Mouse (Mus musculus) forebrain, embryonic 15.5 days (tissue): ENCODE data around the gene Fam118b. TPM values are rescaled to one million over a fixed set of nuclear protein-coding genes. Genes with fewer than 3 reads are reported as not detected.
A peak's percentile ranks its signal among the peaks of the same experiment; 100 is the strongest.

Experiments
- ATAC-seq: fragments of 200-750 bp; cut with Nextera tagmentation; replicated peaks from 2 replicates; pipeline ENCODE4 v1.8.0; 2017; ENCODE audit warnings: mild to moderate bottlenecking, moderate TSS enrichment, moderate library complexity
- H3K27ac ChIP-seq: fragments of 300-500 bp; sonication (generic); replicated peaks from 2 replicates; pipeline ENCODE4 v1.5.1; 2015; ENCODE audit warnings: mild to moderate bottlenecking, inconsistent platforms
- H3K27me3 ChIP-seq: fragments of 300-500 bp; sonication (generic); 2 replicates; pipeline ENCODE4 v1.6.1; 2015; ENCODE audit warnings: inconsistent platforms
- H3K36me3 ChIP-seq: fragments of 300-500 bp; sonication (generic); 2 replicates; pipeline ENCODE4 v1.6.1; 2015; ENCODE audit warnings: mild to moderate bottlenecking, inconsistent platforms
- H3K4me1 ChIP-seq: fragments of 300-500 bp; sonication (generic); 2 replicates; pipeline ENCODE4 v1.6.1; 2015; ENCODE audit warnings: inconsistent platforms
- H3K4me2 ChIP-seq: fragments of 300-500 bp; sonication (generic); replicated peaks from 2 replicates; pipeline ENCODE4 v1.6.1; 2015; ENCODE audit warnings: mild to moderate bottlenecking, inconsistent platforms
- H3K4me3 ChIP-seq: fragments of 300-500 bp; sonication (generic); 2 replicates; pipeline ENCODE4 v1.5.1; 2015; ENCODE audit warnings: mild to moderate bottlenecking, inconsistent platforms
- H3K9ac ChIP-seq: fragments of 300-500 bp; sonication (generic); replicated peaks from 2 replicates; pipeline ENCODE4 v1.6.1; 2015; ENCODE audit warnings: mild to moderate bottlenecking, inconsistent platforms
- H3K9me3 ChIP-seq: fragments of 300-500 bp; sonication (generic); 2 replicates; pipeline ENCODE4 v1.6.1; 2016; ENCODE audit warnings: inconsistent platforms
- WGBS: fragments of 180-500 bp; shearing (Covaris S2); methylation state at CpG from one replicate; pipeline ENCODE4 v1.1.7; 2015; ENCODE audit warnings: mixed read lengths; 5-methylcytosine and 5-hydroxymethylcytosine counted together
- polyA plus RNA-seq: library from polyadenylated mRNA; unstranded; fragments of >200 nt; fragmentation: Nextera tagmentation; extraction: Ambion mirVana; gene quantifications from 2 replicates; pipeline ENCODE4 v1.2.1, GENCODE M21; 2015

Fam118b gene
- polyA plus RNA-seq, 1 experiment from 2014 or later, result 92.9 TPM

DNA sequence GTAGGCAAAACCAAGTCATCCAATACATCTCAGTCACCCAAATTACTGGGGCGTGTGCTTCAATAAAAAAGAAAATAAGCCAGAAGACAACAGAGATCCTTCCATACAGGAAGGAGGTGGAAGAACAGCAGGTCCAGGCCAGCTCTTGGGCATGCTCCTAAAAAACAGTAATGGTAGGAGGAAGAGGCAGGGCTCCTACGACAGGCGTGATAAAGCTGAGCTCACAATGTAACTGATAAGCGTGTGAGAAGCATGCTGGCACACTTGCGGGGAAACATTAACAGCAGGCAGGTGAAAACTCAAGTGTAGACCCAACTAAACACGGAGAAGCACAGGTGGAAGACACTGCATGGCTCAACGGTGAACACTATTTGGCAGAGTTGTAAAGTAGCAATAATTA lies 10.2 kb downstream of the Fam118b start:
- Histone ChIP-seq H3K9me3 (no peaks in the 10 kb centered on the region), H3K4me2 (no peak overlapping the region), H3K36me3 (0 out of 2 replicates have a peak, but pooled peaks cover 10% of the 10 kb centered on the region), H3K27ac (no peak overlapping the region), H3K4me1 (no peaks in the 10 kb centered on the region), H3K9ac (no peak overlapping the region), H3K4me3 (no peak overlapping the region), H3K27me3 (no peaks in the 10 kb centered on the region)
- no peak for ATAC-seq
- WGBS, result 93% methylated on average over 7 of the region's 7 CpGs

DNA sequence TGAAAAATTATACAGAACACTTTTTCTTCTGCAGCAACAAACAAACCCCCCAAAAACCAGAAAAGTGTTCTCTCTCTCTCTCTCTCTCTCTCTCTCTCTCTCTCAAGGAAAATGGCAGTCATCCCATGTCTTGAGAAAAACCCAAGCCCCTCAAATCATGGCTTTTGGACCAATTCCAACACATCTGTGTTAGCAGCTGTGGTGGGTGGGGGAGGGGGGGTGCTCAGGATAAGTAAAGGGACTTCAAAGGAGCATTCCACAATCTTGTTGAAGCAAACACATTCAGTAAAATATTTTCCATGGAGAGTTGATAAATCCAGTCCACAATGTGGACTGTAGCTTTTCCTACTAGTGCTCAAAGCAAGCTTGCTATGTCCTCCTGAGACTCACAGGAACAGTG lies 18.1 kb downstream of the Fam118b start:
- H3K9me3 ChIP-seq, result no peaks in the 10 kb centered on the region
- peaks cover 14% of the 10 kb centered on the region; the same call in 1 of the 2 replicates for H3K4me1 ChIP-seq
- H3K9ac ChIP-seq, result no peak overlapping the region
- H3K4me3 ChIP-seq, result no peak overlapping the region
- H3K4me2 ChIP-seq, result no peak overlapping the region
- no peaks in the 10 kb centered on the region for H3K36me3 ChIP-seq
- no peaks in the 10 kb centered on the region for H3K27me3 ChIP-seq
- H3K27ac ChIP-seq, result peak overlapping the region; percentile 58; the same call in 1 of the 2 replicates
- no peak for ATAC-seq

DNA sequence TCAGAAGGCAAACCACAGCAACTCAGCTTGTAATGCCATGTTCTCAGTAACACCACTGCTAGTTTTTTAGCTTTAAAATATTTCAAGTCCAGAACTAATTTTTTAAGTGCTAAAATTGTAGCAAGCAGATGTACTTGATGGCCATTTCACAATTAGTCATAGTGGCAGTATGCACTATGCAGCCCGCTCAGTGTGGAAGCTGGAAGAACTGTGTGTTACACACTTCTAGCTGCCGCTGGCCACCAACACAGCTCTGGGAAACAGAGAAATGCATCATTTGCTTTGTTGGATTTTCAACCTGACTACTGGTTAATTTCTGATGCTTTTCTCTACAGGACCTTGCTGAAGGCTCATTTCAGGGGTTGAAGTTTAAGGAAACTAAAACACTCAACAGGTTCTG lies 20.2 kb downstream of the Fam118b start:
- no peaks in the 10 kb centered on the region for H3K9me3 ChIP-seq
- H3K27me3 ChIP-seq, result no peaks in the 10 kb centered on the region
- no peak overlapping the region for H3K9ac ChIP-seq
- no peak for ATAC-seq
- no peak overlapping the region for H3K4me3 ChIP-seq
- peaks cover 14% of the 10 kb centered on the region; the same call in 1 of the 2 replicates for H3K4me1 ChIP-seq
- H3K4me2 ChIP-seq, result no peak overlapping the region
- 88% methylated on average over 2 of the region's 2 CpGs for WGBS
- no peak overlapping the region for H3K27ac ChIP-seq
- peaks cover 4% of the 10 kb centered on the region; the same call in 1 of the 2 replicates for H3K36me3 ChIP-seq

DNA sequence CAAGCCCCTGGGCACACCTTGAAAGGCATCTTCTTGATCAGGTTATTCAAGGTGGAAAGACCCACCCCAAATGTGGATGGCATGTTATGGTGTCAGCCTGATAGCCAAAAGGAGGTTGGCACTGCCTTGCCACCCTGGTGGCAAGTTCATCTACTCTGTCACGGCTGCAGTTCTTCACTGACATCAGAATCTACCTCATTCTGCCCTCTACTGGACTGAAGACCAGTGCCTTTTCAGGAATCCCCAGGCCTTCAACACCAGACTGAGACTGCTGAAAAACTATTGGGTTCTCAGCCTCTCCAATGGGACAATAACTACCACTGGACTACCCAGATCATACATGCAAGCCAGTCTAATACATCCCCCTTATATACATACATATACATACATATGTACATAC lies 27.9 kb downstream of the Fam118b start:
- no peak for ATAC-seq
- H3K4me2 ChIP-seq, result no peak overlapping the region
- H3K9ac ChIP-seq, result no peak overlapping the region
- no peaks in the 10 kb centered on the region for H3K9me3 ChIP-seq
- 71% methylated on average over 1 of the region's 1 CpGs for WGBS
- no peak overlapping the region for H3K4me3 ChIP-seq
- H3K27ac ChIP-seq, result no peak overlapping the region
- H3K27me3 ChIP-seq, result no peaks in the 10 kb centered on the region
- peaks cover 14% of the 10 kb centered on the region for H3K36me3 ChIP-seq
- 0 out of 2 replicates have a peak, but pooled peaks cover 1% of the 10 kb centered on the region for H3K4me1 ChIP-seq

DNA sequence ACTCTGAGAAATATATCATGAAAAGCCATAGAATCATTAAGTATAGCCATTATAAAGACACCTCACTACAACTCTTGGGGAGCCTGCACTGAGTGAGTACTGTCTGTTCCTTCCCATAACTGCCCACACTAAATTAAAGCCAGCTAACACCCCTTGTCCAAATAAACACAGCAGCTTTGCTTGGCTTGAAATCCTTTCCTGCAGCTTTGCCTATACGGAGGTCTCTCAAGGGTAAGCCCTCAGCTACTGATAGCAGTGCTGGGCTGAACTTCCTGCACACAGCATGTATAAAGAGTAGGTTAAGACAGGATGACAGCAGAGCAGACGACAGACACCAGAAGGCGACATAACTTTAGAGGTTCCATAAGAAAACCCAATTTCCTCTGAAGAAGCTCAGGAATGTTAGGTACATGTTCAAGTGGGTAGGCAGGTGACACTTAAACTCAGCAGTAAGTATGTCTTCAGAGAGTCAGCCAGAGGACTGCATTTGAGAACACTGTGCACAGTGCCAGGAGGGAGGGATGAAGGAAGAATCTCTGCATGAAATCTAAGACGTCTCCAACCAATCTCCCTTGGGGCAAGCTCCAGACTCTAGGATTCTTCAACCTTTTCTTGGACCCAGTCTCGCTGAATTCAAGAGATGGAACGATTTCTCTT lies 28.6 kb downstream of the Fam118b start:
- Histone ChIP-seq H3K9ac (no peak overlapping the region), H3K4me1 (no peaks in the 10 kb centered on the region), H3K36me3 (peaks cover 20% of the 10 kb centered on the region), H3K9me3 (no peaks in the 10 kb centered on the region), H3K4me3 (no peak overlapping the region), H3K4me2 (no peak overlapping the region), H3K27me3 (no peaks in the 10 kb centered on the region), H3K27ac (no peak overlapping the region)
- 88% methylated on average over 6 of the region's 6 CpGs for WGBS
- no peak for ATAC-seq

DNA sequence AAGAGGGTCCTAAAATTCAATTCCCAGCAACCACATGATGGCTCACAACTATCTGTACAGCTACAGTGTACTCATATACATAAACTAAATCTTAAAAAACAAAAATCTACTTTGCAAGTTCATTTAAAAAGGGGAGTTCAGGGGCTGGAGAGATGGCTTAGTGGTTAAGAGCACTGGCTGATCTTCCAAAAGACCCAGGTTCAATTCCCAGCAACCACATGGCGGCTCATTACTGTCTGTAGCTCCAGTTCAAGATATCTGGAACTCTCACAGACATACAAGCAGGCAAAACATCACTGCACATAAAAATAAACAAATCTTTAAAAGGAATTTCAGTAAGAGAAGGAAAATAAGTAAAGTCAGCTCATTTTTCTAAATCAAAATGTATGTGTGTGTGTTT lies 29.2 kb downstream of the Fam118b start:
- Histone ChIP-seq H3K27me3 (no peaks in the 10 kb centered on the region), H3K27ac (no peak overlapping the region), H3K4me1 (no peaks in the 10 kb centered on the region), H3K36me3 (peaks cover 21% of the 10 kb centered on the region), H3K4me3 (no peak overlapping the region), H3K4me2 (no peak overlapping the region), H3K9me3 (no peaks in the 10 kb centered on the region), H3K9ac (no peak overlapping the region)
- ATAC-seq, result no peak
- 91% methylated on average over 1 of the region's 1 CpGs for WGBS

DNA sequence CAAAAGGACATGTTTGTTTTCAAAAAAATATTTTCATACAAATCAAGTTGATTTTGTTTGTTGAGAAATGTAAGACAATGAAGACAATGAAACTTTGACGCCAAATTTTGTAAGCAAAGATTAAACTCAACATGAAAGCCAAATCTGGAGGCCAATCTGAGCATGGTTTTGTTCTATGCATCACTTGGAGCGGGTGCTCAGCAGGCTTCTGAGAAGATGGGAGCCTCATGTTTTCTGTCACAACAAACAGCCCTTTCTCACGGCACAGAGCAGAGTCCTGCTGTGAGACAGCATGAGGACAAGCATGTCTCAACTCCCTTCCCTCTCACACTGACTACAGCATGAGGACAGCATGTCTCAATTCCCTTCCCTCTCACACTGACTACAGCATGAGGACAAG lies 31.6 kb downstream of the Fam118b start:
- Histone ChIP-seq H3K4me3 (no peak overlapping the region), H3K27me3 (no peaks in the 10 kb centered on the region), H3K4me1 (no peaks in the 10 kb centered on the region), H3K27ac (no peak overlapping the region), H3K9me3 (no peaks in the 10 kb centered on the region), H3K36me3 (peaks cover 41% of the 10 kb centered on the region), H3K9ac (no peak overlapping the region), H3K4me2 (no peak overlapping the region)
- ATAC-seq, result no peak
- WGBS, result 48% methylated on average over 3 of the region's 3 CpGs

DNA sequence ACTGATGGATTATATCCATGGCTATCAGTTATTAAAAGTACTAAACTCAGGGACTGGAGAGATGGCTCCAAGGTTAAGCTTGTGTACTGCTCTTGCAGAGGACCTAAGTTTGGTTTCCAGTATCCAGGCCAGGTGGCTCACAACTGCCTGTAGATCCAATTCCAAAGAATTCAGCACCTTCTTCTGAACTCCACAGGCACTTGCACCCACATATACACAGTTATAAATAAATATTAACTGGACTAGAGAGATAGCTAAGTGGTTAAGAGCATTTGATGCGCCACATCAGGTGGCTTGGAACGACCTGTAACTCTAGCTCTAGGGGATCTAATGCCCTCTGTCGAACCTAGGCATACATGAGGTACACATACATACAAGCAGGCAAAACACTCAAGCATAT lies 38.9 kb downstream of the Fam118b start:
- no peak overlapping the region for H3K4me2 ChIP-seq
- no peaks in the 10 kb centered on the region for H3K27me3 ChIP-seq
- H3K4me1 ChIP-seq, result no peaks in the 10 kb centered on the region
- no peak for ATAC-seq
- no peak overlapping the region for H3K4me3 ChIP-seq
- no peak overlapping the region for H3K27ac ChIP-seq
- H3K9me3 ChIP-seq, result no peaks in the 10 kb centered on the region
- peaks cover 30% of the 10 kb centered on the region for H3K36me3 ChIP-seq
- H3K9ac ChIP-seq, result no peak overlapping the region
- 95% methylated on average over 3 of the region's 3 CpGs for WGBS

DNA sequence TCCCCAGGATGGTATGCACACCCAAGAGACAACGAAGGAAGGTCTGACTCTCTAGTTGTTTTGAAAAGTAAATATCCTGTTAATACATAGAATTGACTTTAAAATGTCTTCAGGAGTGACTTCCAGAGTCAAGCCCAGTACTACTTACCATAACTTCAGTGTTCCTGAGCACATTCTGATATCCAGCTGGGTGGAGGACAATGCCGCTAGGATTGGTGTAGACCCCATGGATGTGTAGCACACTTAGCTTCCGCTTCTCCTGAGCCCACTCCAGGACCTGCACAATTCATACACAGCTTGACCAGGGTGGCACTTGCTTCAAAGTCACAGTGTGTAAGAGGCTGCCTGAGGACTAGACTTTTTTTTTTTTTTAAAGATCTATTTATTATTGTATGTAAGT lies 44.1 kb downstream of the Fam118b start:
- WGBS, result 96% methylated on average over 3 of the region's 3 CpGs
- Histone ChIP-seq H3K4me1 (no peaks in the 10 kb centered on the region), H3K36me3 (peaks cover 49% of the 10 kb centered on the region), H3K27ac (no peak overlapping the region), H3K9me3 (no peaks in the 10 kb centered on the region), H3K4me2 (no peak overlapping the region), H3K4me3 (no peak overlapping the region), H3K27me3 (no peaks in the 10 kb centered on the region), H3K9ac (no peak overlapping the region)
- ATAC-seq, result no peak

DNA sequence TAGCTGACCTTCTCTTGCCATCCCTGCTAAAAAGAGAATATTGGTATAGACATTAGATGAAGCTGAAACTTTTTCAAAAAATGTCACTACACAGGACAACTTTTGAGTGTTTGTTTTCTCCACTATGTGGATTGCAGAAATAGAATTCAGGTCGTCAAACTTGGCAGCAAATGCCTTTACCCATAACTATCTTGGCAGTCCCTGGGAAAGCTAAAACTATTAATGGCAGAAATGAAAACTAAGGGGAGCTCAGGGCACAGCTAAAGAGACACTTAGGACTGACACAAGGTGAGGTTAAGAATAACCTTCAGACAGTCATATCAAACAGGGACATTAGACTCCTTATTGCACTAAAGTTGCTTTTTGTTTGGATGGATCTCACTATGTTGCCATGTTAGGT lies 49.6 kb downstream of the Fam118b start:
- H3K9me3 ChIP-seq, result no peaks in the 10 kb centered on the region
- no peak for ATAC-seq
- H3K9ac ChIP-seq, result no peak overlapping the region
- 74% methylated on average over 1 of the region's 1 CpGs for WGBS
- no peak overlapping the region for H3K4me3 ChIP-seq
- H3K4me2 ChIP-seq, result no peak overlapping the region
- no peak overlapping the region for H3K27ac ChIP-seq
- H3K27me3 ChIP-seq, result no peaks in the 10 kb centered on the region
- H3K36me3 ChIP-seq, result peaks cover 86% of the 10 kb centered on the region
- no peaks in the 10 kb centered on the region for H3K4me1 ChIP-seq

DNA sequence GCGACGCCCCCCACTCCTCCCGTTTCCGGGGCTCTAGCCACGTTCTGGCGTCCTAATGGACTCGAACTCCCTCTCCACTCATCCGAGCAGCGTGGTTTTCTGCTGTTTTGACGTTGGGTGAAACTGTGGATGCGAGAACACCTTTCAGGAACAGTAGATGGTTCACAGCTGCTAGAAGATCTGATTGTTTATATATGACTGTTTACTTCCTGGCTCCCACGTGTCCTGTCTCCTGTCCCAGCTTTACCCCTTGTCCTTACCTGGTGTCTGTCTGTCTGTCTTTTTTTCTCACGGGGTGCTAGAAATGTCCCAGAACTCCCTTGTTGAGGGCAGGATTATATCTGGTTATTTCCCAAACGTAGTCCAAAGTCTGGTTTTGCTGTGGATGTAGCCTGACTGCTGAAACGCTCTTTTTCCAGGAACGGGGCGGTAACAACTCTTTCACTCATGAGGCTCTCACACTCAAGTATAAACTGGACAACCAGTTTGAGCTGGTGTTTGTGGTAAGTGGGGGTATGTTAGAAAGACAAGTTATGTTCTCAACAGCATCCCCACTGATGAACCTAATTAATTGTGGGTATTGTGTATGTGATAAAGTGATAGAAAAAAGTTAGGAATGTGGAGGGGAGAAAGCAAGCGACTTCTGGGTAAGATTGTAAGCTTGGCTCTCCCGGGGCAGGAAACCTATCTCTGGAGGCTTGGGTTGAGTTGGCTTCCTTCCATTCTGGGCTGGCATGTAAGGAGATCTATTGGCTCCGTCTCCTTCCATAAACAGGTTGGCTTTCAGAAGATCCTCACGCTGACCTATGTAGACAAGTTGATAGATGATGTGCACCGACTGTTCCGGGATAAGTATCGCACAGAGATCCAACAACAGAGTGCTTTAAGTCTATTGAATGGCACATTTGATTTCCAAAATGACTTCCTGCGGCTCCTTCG lies 55.8 kb downstream of the Fam118b start:
- Histone ChIP-seq H3K4me1 (peaks cover 18% of the 10 kb centered on the region), H3K36me3 (peaks cover 41% of the 10 kb centered on the region), H3K9ac (peak overlapping the region; percentile 67), H3K27ac (peak overlapping the region; percentile 70; the same call in 1 of the 2 replicates), H3K4me2 (peak overlapping the region; percentile 88), H3K27me3 (no peaks in the 10 kb centered on the region), H3K4me3 (peak overlapping the region; percentile 74), H3K9me3 (no peaks in the 10 kb centered on the region)
- WGBS, result 38% methylated on average over 26 of the region's 26 CpGs
- no peak for ATAC-seq
